Mouse (Mus musculus) liver, embryonic 14.5 days (tissue): ENCODE results near the gene Chmp2a.

Experiments used
- CTCF ChIP-seq: IDR thresholded peaks from 2 replicates; pipeline ENCODE4 v1.5.1; 2016; ENCODE audit warnings: antibody characterized with exemption, low read depth, control low read depth
- EP300 ChIP-seq: IDR thresholded peaks from 2 replicates; pipeline ENCODE4 v1.6.1; 2016; ENCODE audit warnings: antibody characterized with exemption, low read depth

DNA sequence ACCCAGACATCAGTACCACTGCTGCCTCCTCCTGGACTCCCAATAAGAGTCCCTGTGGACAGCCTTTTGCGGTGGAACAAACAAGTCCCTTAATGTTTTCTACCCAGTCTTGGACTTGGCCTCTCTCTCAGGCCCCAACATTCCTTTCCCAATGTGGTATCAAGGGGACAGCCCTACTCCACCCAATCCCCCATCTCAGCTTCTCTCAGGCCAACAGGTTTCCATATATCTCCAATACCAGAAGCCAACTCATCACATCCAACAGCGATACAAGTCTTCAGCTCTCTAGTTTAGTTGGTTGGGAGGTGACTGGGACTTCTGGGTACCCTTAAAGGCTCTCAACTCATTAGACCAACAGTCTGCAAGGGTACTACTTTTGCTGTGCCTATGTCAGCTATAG is 18.9 kb upstream of the Chmp2a start:
- TF ChIP-seq CTCF (0 out of 2 replicates have a peak, but pooled peaks have one; percentile 1), EP300 (no peak)
